Mouse (Mus musculus): ENCODE results near the gene Sik1. TPM values are rescaled to one million over a fixed set of nuclear protein-coding genes. Genes with fewer than 3 reads are reported as not detected.
A peak's percentile ranks its signal among the peaks of the same experiment; 100 is the strongest.

Gene Sik1
- polyA plus RNA-seq, 2 experiments = 2.6 to 3.0 TPM

GRCm38 (mm10) chr17:31893371-31894060, 37.9 kb upstream of the Sik1 start:
- H3K4me1 ChIP-seq (replicated peaks; ENCODE audit: control insufficient read depth in 2 of 2, insufficient read depth in 2 of 2, low read length in 1 of 2) = peaks cover 0 to 11% of the 10 kb centered on the region in 2 experiments; a peak in 2 of 4 replicates
- WGBS (ENCODE audit: insufficient replicate concordance) = 63% methylated on average over 5 of the region's 5 CpGs

GRCm38 (mm10) chr17:31892750-31893149, 37.1 kb upstream of the Sik1 start:
- 42% methylated on average over 10 of the region's 10 CpGs for WGBS (ENCODE audit: insufficient replicate concordance)

More at GRCm38 (mm10) chr17:31893371-31894060, 37.9 kb upstream of the Sik1 start:
- TF ChIP-seq EP300 (IDR thresholded peaks at IDR 0.05; ENCODE audit: low read depth) = no peak
- TF ChIP-seq CTCF (IDR thresholded peaks at IDR 0.05; ENCODE audit: low read depth) = no peak
- Histone ChIP-seq H3K36me3 (replicated peaks; ENCODE audit: control insufficient read depth, insufficient read depth, low read depth) (no peaks in the 10 kb centered on the region), H3K9ac (replicated peaks) (no peak overlapping the region), H3K4me2 (ENCODE audit: low read depth) (no peak overlapping the region), H3K9me3 (ENCODE audit: control insufficient read depth, low read length) (no peaks in the 10 kb centered on the region), H3K27ac (no peak overlapping the region), H3K27me3 (ENCODE audit: control insufficient read depth, insufficient read depth, low read length) (no peaks in the 10 kb centered on the region), H3K4me3 (ENCODE audit: insufficient read depth in 1 of 2, low read depth in 2 of 2, low read length in 2 of 2) (no peak overlapping the region)
- no peak for DNase-seq (ENCODE audit: low read depth in 3 of 3, low spot score in 3 of 3)
- ATAC-seq (ENCODE audit: insufficient read depth) = no peak

GRCm38 (mm10) chr17:31891858-31892257, 36.3 kb upstream of the Sik1 start:
- no peaks in the 10 kb centered on the region for H3K36me3 ChIP-seq (replicated peaks; ENCODE audit: control insufficient read depth, insufficient read depth, low read depth)
- ATAC-seq (ENCODE audit: insufficient read depth) (no peak), DNase-seq (ENCODE audit: low read depth in 3 of 3, low spot score in 3 of 3) (no peak)
- H3K4me1 ChIP-seq (replicated peaks; ENCODE audit: control insufficient read depth in 2 of 2, insufficient read depth in 2 of 2, low read length in 1 of 2) = peaks cover 0 to 11% of the 10 kb centered on the region in 2 experiments; a peak in 2 of 4 replicates
- 25% methylated on average over 4 of the region's 4 CpGs for WGBS (ENCODE audit: insufficient replicate concordance)
- TF ChIP-seq CTCF (IDR thresholded peaks at IDR 0.05; ENCODE audit: low read depth) (no peak), EP300 (IDR thresholded peaks at IDR 0.05; ENCODE audit: low read depth) (0 out of 2 replicates have a peak, but pooled peaks have one; percentile 36)
- no peak overlapping the region for H3K4me3 ChIP-seq (ENCODE audit: insufficient read depth in 1 of 2, low read depth in 2 of 2, low read length in 2 of 2)
- no peak overlapping the region for H3K9ac ChIP-seq (replicated peaks)
- H3K27ac ChIP-seq = no peak overlapping the region
- no peaks in the 10 kb centered on the region for H3K27me3 ChIP-seq (ENCODE audit: control insufficient read depth, insufficient read depth, low read length)
- no peaks in the 10 kb centered on the region for H3K9me3 ChIP-seq (ENCODE audit: control insufficient read depth, low read length)
- no peak overlapping the region for H3K4me2 ChIP-seq (ENCODE audit: low read depth)

More at GRCm38 (mm10) chr17:31892750-31893149, 37.1 kb upstream of the Sik1 start:
- no peak overlapping the region for H3K27ac ChIP-seq
- no peak for TF ChIP-seq EP300 (IDR thresholded peaks at IDR 0.05; ENCODE audit: low read depth)
- no peak for TF ChIP-seq CTCF (IDR thresholded peaks at IDR 0.05; ENCODE audit: low read depth)
- peaks cover 0 to 11% of the 10 kb centered on the region in 2 experiments; a peak in 2 of 4 replicates for H3K4me1 ChIP-seq (replicated peaks; ENCODE audit: control insufficient read depth in 2 of 2, insufficient read depth in 2 of 2, low read length in 1 of 2)
- H3K27me3 ChIP-seq (ENCODE audit: control insufficient read depth, insufficient read depth, low read length) = no peaks in the 10 kb centered on the region
- no peak overlapping the region for H3K9ac ChIP-seq (replicated peaks)
- H3K36me3 ChIP-seq (replicated peaks; ENCODE audit: control insufficient read depth, insufficient read depth, low read depth) = no peaks in the 10 kb centered on the region
- ATAC-seq (ENCODE audit: insufficient read depth) (no peak), DNase-seq (ENCODE audit: low read depth in 3 of 3, low spot score in 3 of 3) (no peak)
- H3K9me3 ChIP-seq (ENCODE audit: control insufficient read depth, low read length) = no peaks in the 10 kb centered on the region
- no peak overlapping the region for H3K4me3 ChIP-seq (ENCODE audit: insufficient read depth in 1 of 2, low read depth in 2 of 2, low read length in 2 of 2)
- no peak overlapping the region for H3K4me2 ChIP-seq (ENCODE audit: low read depth)

GRCm38 (mm10) chr17:31890311-31890951, 34.8 kb upstream of the Sik1 start:
- TF ChIP-seq CTCF (IDR thresholded peaks at IDR 0.05; ENCODE audit: low read depth) (no peak), EP300 (IDR thresholded peaks at IDR 0.05; ENCODE audit: low read depth) (no peak)
- Histone ChIP-seq H3K4me1 (replicated peaks; ENCODE audit: control insufficient read depth in 2 of 2, insufficient read depth in 2 of 2, low read length in 1 of 2) (peaks cover 0 to 11% of the 10 kb centered on the region in 2 experiments; a peak in 2 of 4 replicates), H3K27ac (no peak overlapping the region), H3K4me3 (ENCODE audit: insufficient read depth in 1 of 2, low read depth in 2 of 2, low read length in 2 of 2) (no peak overlapping the region), H3K4me2 (ENCODE audit: low read depth) (no peak overlapping the region), H3K36me3 (replicated peaks; ENCODE audit: control insufficient read depth, insufficient read depth, low read depth) (no peaks in the 10 kb centered on the region), H3K9me3 (ENCODE audit: control insufficient read depth, low read length) (no peaks in the 10 kb centered on the region), H3K27me3 (ENCODE audit: control insufficient read depth, insufficient read depth, low read length) (no peaks in the 10 kb centered on the region), H3K9ac (replicated peaks) (no peak overlapping the region)
- WGBS (ENCODE audit: insufficient replicate concordance) = 29% methylated on average over 2 of the region's 2 CpGs
- DNase-seq (ENCODE audit: low read depth in 3 of 3, low spot score in 3 of 3) (no peak), ATAC-seq (ENCODE audit: insufficient read depth) (no peak)

Measured in liver, embryonic 14.5 days (tissue).